Mouse (Mus musculus): ENCODE measurements around the gene Wdr95. TPM values are rescaled to one million over a fixed set of nuclear protein-coding genes. Genes with fewer than 3 reads are reported as not detected.

Gene Wdr95
- polyA plus RNA-seq, 1 experiment from 2014 or later: 0.11 TPM

DNA sequence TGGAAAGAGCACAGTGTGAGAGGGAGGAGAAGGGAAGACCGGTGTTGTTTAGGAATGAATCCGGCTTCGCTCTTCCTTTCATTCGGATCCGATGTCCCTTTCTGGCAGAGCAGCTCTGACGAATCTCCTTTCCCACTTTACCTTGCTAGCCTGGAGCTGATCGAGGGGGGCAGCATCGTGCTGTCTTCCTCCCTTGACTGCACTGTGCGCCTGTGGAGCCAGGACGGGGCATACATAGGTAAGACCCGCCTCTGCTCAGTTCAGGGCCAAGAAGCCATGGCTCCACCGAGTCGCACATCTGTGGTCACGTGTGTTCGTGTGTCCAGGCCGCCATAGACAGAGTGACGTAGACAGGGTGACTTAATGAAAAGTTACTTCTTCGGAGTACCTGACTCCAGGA lies 68.9 kb downstream of the Wdr95 start:
- ATAC-seq (replicated peaks; ENCODE audit: extremely low read depth, insufficient read depth, low FRiP score): no peak
- Histone ChIP-seq H3K27ac (ENCODE audit: low read length) (no peak overlapping the region), H3K4me2 (ENCODE audit: low read depth, low read length) (no peak overlapping the region), H3K9me3 (replicated peaks; ENCODE audit: control insufficient read depth, low read length) (peaks cover 3% of the 10 kb centered on the region; the same call in 1 of the 2 replicates), H3K4me1 (ENCODE audit: control insufficient read depth, insufficient read depth, low read length) (no peaks in the 10 kb centered on the region), H3K36me3 (ENCODE audit: control insufficient read depth, insufficient read depth) (no peaks in the 10 kb centered on the region), H3K27me3 (ENCODE audit: control insufficient read depth, insufficient read depth, low read length) (no peaks in the 10 kb centered on the region), H3K9ac (ENCODE audit: low read length) (no peak overlapping the region), H3K4me3 (ENCODE audit: low read length) (no peak overlapping the region)
- WGBS: 35% methylated on average over 18 of the region's 18 CpGs

DNA sequence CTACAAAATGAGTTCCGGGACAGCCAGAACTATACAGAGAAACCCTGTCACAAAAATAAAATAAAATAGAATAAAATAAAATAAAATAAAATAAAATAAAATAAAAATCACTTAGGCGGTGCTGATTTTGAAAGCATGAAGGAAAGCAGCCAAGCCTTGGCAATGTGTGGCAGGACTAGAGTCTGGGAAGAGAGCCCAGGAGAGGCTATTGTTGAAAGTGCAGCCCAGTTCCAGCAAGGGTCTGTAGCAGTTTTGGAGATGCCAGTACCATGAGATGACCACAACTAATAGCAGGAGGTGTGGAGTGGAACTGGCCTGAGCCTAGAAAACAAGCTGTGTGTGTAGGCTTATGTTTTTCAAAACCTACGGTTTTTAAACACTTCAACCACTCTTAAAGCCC lies 73.5 kb downstream of the Wdr95 start:
- ATAC-seq (replicated peaks; ENCODE audit: extremely low read depth, insufficient read depth, low FRiP score): no peak
- Histone ChIP-seq H3K4me2 (ENCODE audit: low read depth, low read length) (no peak overlapping the region), H3K9ac (ENCODE audit: low read length) (no peak overlapping the region), H3K4me3 (ENCODE audit: low read length) (no peak overlapping the region), H3K4me1 (ENCODE audit: control insufficient read depth, insufficient read depth, low read length) (no peaks in the 10 kb centered on the region), H3K9me3 (replicated peaks; ENCODE audit: control insufficient read depth, low read length) (0 out of 2 replicates have a peak, but pooled peaks cover 3% of the 10 kb centered on the region), H3K36me3 (ENCODE audit: control insufficient read depth, insufficient read depth) (no peaks in the 10 kb centered on the region), H3K27ac (ENCODE audit: low read length) (no peak overlapping the region), H3K27me3 (ENCODE audit: control insufficient read depth, insufficient read depth, low read length) (no peaks in the 10 kb centered on the region)
- WGBS: 87% methylated on average over 3 of the region's 3 CpGs

DNA sequence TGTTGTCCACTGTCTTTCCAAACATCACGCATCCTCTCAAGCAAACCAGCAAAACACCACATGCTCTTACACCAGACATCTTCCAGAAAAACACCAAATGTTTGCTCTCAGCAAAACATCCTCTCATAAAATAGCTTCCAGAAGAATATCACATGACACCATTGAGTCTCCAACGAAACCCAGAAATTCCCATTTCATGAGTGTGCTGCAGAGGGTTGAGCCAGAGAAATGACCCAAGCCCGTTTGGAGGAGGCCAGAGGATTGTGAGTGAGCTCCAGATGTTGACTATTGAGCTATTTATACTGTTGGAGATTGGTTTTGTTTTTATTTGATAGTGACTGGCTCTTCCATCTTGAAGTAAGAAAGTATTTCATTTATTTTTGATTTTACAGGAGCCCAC lies 74.8 kb downstream of the Wdr95 start:
- Histone ChIP-seq H3K9me3 (replicated peaks; ENCODE audit: control insufficient read depth, low read length) (0 out of 2 replicates have a peak, but pooled peaks cover 3% of the 10 kb centered on the region), H3K4me3 (ENCODE audit: low read length) (no peak overlapping the region), H3K27ac (ENCODE audit: low read length) (no peak overlapping the region), H3K9ac (ENCODE audit: low read length) (no peak overlapping the region), H3K27me3 (ENCODE audit: control insufficient read depth, insufficient read depth, low read length) (no peaks in the 10 kb centered on the region), H3K4me1 (ENCODE audit: control insufficient read depth, insufficient read depth, low read length) (no peaks in the 10 kb centered on the region), H3K36me3 (ENCODE audit: control insufficient read depth, insufficient read depth) (no peaks in the 10 kb centered on the region), H3K4me2 (ENCODE audit: low read depth, low read length) (no peak overlapping the region)
- ATAC-seq (replicated peaks; ENCODE audit: extremely low read depth, insufficient read depth, low FRiP score): no peak
- 76% methylated on average over 3 of the region's 3 CpGs for WGBS

DNA sequence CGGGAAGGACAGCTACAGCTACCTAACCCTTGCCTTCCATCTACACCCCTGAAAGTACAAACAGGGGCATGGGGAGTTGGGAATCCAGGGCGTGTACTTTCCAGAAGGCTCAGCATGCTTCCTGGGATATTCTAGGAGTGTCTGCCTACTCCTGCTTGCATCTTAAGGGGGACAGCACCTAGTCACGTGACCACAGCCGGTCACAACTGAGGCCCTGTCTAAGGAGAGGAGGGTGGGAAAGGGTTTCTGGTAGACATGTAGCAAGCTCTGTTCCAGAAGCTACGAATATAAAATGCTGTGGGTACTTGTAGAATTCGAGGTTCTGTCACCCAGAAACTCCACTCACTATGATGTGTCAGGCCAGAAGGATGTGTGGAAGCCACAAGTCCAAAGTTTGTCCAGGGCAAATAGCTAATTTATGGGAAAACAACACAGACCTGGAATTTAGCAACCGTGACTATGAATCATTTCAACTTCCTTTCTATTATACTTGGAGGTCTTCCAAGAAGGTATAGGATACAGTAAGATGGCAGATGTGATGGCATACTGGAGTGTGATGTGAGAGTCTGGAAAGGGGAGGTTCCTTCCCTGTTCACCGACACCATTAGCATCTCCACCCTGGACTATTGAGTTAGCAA lies 78.7 kb downstream of the Wdr95 start:
- Histone ChIP-seq H3K9me3 (replicated peaks; ENCODE audit: control insufficient read depth, low read length) (0 out of 2 replicates have a peak, but pooled peaks cover 3% of the 10 kb centered on the region), H3K36me3 (ENCODE audit: control insufficient read depth, insufficient read depth) (no peaks in the 10 kb centered on the region), H3K4me2 (ENCODE audit: low read depth, low read length) (no peak overlapping the region), H3K27me3 (ENCODE audit: control insufficient read depth, insufficient read depth, low read length) (no peaks in the 10 kb centered on the region), H3K27ac (ENCODE audit: low read length) (no peak overlapping the region), H3K4me1 (ENCODE audit: control insufficient read depth, insufficient read depth, low read length) (no peaks in the 10 kb centered on the region), H3K9ac (ENCODE audit: low read length) (no peak overlapping the region), H3K4me3 (ENCODE audit: low read length) (no peak overlapping the region)
- ATAC-seq (replicated peaks; ENCODE audit: extremely low read depth, insufficient read depth, low FRiP score): no peak
- 74% methylated on average over 8 of the region's 8 CpGs for WGBS

DNA sequence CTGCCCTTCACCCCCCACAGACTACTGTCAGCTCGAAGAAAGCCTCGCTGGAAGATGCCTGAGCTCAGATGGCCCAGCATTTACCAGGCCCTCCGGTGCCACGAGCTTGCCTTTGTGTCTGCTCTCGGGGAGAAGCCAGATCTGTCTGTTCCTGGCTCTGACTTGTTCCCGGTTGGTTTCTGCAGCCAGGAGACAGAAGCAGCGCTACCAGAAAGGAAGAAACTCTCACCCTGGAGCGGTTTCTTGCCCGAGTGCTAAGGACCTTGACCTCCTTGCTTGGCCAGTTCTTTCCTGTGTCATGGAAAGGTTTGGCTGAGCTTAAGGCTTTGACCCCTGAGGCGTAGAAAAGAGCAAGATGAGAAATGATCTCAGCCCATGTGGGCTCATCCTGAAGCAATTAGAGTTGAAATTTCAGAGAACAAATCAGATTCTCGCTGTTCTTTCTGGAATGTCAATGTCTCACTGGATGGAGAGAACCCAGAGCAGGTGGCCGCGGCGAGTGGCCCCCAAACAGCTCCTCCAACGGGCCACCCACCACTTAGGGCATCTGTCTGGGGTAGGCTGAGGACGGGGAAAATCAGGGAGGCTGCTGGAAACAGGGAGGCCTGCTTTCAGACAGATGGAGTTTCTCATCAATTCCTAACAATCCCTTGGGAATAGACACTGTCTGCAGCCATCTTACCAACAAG lies 83.1 kb downstream of the Wdr95 start:
- 65% methylated on average over 16 of the region's 16 CpGs for WGBS
- Histone ChIP-seq H3K27ac (ENCODE audit: low read length) (no peak overlapping the region), H3K4me3 (ENCODE audit: low read length) (no peak overlapping the region), H3K4me1 (ENCODE audit: control insufficient read depth, insufficient read depth, low read length) (no peaks in the 10 kb centered on the region), H3K36me3 (ENCODE audit: control insufficient read depth, insufficient read depth) (peaks cover 8% of the 10 kb centered on the region; the same call in 1 of the 2 replicates), H3K4me2 (ENCODE audit: low read depth, low read length) (no peak overlapping the region), H3K9me3 (replicated peaks; ENCODE audit: control insufficient read depth, low read length) (no peaks in the 10 kb centered on the region), H3K9ac (ENCODE audit: low read length) (no peak overlapping the region), H3K27me3 (ENCODE audit: control insufficient read depth, insufficient read depth, low read length) (no peaks in the 10 kb centered on the region)
- ATAC-seq (replicated peaks; ENCODE audit: extremely low read depth, insufficient read depth, low FRiP score): no peak

DNA sequence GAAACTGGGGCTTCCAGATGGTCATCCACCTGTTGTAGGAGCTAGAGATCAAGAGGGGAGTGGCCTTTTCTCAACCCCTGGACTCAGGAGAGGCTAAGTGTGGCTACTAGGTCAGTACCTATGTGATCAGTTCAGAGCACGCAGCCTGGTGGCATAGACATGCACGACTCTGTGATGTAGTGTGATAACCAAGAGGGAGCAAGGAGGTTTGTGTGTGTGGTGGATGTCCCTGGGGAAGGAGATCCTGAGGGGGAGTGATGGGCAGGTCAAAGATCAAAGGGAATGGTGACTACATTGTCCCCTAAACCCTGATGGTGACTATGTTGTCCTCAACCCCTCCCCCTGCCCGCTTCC lies 83.7 kb downstream of the Wdr95 start:
- peaks cover 12% of the 10 kb centered on the region; the same call in 1 of the 2 replicates for H3K36me3 ChIP-seq (ENCODE audit: control insufficient read depth, insufficient read depth)
- WGBS: 90% methylated on average over 3 of the region's 3 CpGs
- no peak overlapping the region for H3K4me3 ChIP-seq (ENCODE audit: low read length)
- H3K4me1 ChIP-seq (ENCODE audit: control insufficient read depth, insufficient read depth, low read length): no peaks in the 10 kb centered on the region
- H3K9ac ChIP-seq (ENCODE audit: low read length): no peak overlapping the region
- H3K4me2 ChIP-seq (ENCODE audit: low read depth, low read length): no peak overlapping the region
- H3K9me3 ChIP-seq (replicated peaks; ENCODE audit: control insufficient read depth, low read length): no peaks in the 10 kb centered on the region
- ATAC-seq (replicated peaks; ENCODE audit: extremely low read depth, insufficient read depth, low FRiP score): no peak
- H3K27me3 ChIP-seq (ENCODE audit: control insufficient read depth, insufficient read depth, low read length): no peaks in the 10 kb centered on the region
- H3K27ac ChIP-seq (ENCODE audit: low read length): no peak overlapping the region

DNA sequence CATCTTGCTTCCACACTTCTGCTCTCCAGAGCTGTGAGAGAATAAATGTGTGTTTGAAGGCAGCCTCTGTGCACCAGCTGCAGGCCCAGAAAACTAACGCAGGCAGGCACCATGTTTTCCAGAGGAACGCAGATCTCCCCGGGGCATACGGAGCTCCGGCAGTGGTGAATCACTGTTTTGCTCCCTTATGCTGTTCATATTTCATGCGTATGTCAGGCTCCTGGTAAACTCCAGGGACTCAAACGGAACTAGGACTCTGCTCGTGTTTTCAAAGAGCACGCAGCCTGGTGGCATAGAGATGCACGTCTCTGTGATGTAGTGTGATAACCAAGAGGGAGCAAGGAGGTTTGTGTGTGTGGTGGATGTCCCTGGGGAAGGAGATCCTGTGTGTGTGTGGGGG lies 84.3 kb downstream of the Wdr95 start:
- Histone ChIP-seq H3K27me3 (ENCODE audit: control insufficient read depth, insufficient read depth, low read length) (no peaks in the 10 kb centered on the region), H3K4me2 (ENCODE audit: low read depth, low read length) (no peak overlapping the region), H3K9ac (ENCODE audit: low read length) (no peak overlapping the region), H3K36me3 (ENCODE audit: control insufficient read depth, insufficient read depth) (peaks cover 16% of the 10 kb centered on the region; the same call in 1 of the 2 replicates), H3K9me3 (replicated peaks; ENCODE audit: control insufficient read depth, low read length) (no peaks in the 10 kb centered on the region), H3K27ac (ENCODE audit: low read length) (no peak overlapping the region), H3K4me1 (ENCODE audit: control insufficient read depth, insufficient read depth, low read length) (no peaks in the 10 kb centered on the region), H3K4me3 (ENCODE audit: low read length) (no peak overlapping the region)
- WGBS: 69% methylated on average over 10 of the region's 10 CpGs
- no peak for ATAC-seq (replicated peaks; ENCODE audit: extremely low read depth, insufficient read depth, low FRiP score)

DNA sequence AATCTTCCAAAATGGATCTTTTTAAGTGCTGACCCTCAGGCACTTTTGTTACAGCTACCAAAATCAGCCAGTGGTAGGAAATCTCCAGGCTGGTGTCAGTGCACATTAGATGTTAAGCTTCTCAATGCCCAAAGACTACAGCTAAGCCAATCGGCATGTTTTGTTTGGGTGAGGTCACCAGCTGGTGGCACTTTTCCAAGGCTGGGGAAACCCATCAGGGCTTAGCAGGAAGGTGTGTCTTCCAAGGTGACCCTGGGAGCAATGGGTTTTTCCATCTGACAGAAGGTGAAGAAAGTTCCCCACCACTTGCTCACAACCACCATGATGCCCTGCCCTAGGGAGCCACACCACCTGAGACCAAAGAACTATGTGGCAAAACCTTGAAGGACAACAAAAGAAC lies 87.7 kb downstream of the Wdr95 start:
- Histone ChIP-seq H3K9me3 (replicated peaks; ENCODE audit: control insufficient read depth, low read length) (no peaks in the 10 kb centered on the region), H3K4me2 (ENCODE audit: low read depth, low read length) (no peak overlapping the region), H3K4me3 (ENCODE audit: low read length) (no peak overlapping the region), H3K4me1 (ENCODE audit: control insufficient read depth, insufficient read depth, low read length) (no peaks in the 10 kb centered on the region), H3K27me3 (ENCODE audit: control insufficient read depth, insufficient read depth, low read length) (no peaks in the 10 kb centered on the region), H3K9ac (ENCODE audit: low read length) (no peak overlapping the region), H3K27ac (ENCODE audit: low read length) (no peak overlapping the region), H3K36me3 (ENCODE audit: control insufficient read depth, insufficient read depth) (peaks cover 47% of the 10 kb centered on the region)
- no peak for ATAC-seq (replicated peaks; ENCODE audit: extremely low read depth, insufficient read depth, low FRiP score)
- 55% methylated on average over 1 of the region's 1 CpGs for WGBS

DNA sequence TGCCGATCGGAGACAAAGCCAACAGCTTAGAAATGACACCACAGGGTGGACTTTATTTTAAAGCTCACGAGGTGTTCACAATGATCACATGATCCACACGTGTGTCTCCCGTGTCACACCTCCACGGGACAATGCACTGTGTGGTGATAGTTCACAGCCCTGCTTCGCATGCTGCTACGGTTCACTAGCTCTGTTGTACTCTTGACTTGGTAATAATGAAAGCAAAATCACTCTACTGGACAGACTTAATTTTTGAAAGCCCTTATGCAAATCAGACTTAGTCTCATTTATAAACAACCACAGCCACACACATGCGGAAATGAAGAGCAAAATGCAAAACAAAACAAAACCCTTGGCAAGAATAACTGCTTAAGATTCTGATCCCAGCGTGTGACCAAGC lies 88.3 kb downstream of the Wdr95 start:
- Histone ChIP-seq H3K27ac (ENCODE audit: low read length) (no peak overlapping the region), H3K9me3 (replicated peaks; ENCODE audit: control insufficient read depth, low read length) (no peaks in the 10 kb centered on the region)
- no peak for ATAC-seq (replicated peaks; ENCODE audit: extremely low read depth, insufficient read depth, low FRiP score)

More for the DNA sequence above, 88.3 kb downstream of the Wdr95 start:
- no peak overlapping the region for H3K9ac ChIP-seq (ENCODE audit: low read length)
- H3K4me2 ChIP-seq (ENCODE audit: low read depth, low read length): no peak overlapping the region
- H3K36me3 ChIP-seq (ENCODE audit: control insufficient read depth, insufficient read depth): peaks cover 51% of the 10 kb centered on the region
- H3K4me1 ChIP-seq (ENCODE audit: control insufficient read depth, insufficient read depth, low read length): no peaks in the 10 kb centered on the region
- no peaks in the 10 kb centered on the region for H3K27me3 ChIP-seq (ENCODE audit: control insufficient read depth, insufficient read depth, low read length)
- 93% methylated on average over 10 of the region's 10 CpGs for WGBS
- no peak overlapping the region for H3K4me3 ChIP-seq (ENCODE audit: low read length)
